Mouse (Mus musculus) neutrophil, adult 5-6 weeks (primary cell): Measurements from ENCODE around the gene Plg. TPM values are rescaled to one million over a fixed set of nuclear protein-coding genes. Genes with fewer than 3 reads are reported as not detected.

Experiments
- ATAC-seq: fragments of 151-379, 151-347 bp; 2 replicates; pipeline ENCODE4 v1.8.0; 2017; ENCODE audit warnings: mild to moderate bottlenecking, moderate TSS enrichment; ENCODE audit not compliant: insufficient number of reproducible peaks, poor library complexity, low FRiP score, severe bottlenecking; ENCODE audit errors: extremely low read depth
- total RNA-seq: library from RNA; stranded (forward); fragments of 200-1000 nt; gene quantifications from 2 replicates; pipeline ENCODE4 v1.2.3, GENCODE M21; 2017

Plg gene
- total RNA-seq, 1 experiment from 2014 or later, result not detected

DNA sequence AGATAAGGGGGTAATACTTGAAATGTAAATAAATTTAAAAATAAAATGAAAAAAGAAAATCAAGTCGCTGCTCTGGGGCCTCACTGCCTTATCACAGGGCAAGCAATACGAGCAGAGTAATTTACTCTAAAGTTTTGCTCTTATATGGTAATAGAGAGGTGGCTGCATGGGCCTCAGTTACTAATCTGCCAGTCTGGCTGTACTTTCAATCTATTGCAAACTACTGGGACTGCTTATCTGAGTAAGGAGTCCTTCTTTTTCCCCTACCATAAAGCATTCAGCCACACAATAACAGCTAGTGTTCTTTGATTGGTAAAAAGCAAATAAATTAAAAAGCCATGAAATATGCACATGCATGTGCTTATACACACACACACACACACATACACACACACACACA, 3.2 kb downstream of the Plg start:
- no peak for ATAC-seq

GRCm38 (mm10) chr17:12382531-12382930, 4.1 kb downstream of the Plg start:
- ATAC-seq, result no peak

DNA sequence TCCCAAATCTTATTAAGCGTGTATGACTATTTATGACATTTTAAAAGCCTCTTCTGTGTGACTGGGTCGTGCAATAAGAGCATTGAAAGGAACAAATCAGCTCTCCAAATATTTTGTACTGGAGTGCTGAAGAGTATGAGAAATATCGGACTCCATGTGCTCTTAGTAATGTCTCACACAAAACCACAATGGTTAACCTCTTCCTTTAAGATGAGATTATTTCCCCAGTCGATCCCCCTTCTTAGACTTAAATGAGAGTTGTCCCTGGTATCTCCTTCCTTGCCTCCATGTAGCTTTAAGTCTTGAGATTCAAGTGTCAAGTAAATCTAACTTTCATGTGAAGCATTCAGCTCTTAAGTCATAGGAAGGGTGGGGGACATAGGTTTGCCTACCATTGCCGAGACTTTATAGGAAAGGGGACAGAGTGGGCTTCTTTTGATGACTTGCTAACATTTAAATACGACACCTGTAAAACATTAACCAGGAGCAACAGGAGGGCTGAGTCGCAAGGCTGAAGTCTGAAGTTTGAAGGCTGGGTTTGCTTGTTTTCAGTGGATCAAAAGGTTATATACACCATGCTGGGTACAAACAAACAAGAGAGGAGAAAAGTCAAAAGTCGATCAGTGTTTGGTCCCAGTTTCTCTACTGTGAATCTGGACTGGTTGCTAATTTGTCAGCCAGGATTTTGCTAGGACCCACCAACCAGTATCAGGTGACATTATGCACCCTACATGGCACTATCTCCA, 6.8 kb downstream of the Plg start:
- no peak for ATAC-seq

- ATAC-seq, result no peak
Measured at GRCm38 (mm10) chr17:12387781-12388180, 9.4 kb downstream of the Plg start.

GRCm38 (mm10) chr17:12388239-12388638, 9.8 kb downstream of the Plg start:
- ATAC-seq, result no peak

- ATAC-seq, result no peak
Measured at GRCm38 (mm10) chr17:12396163-12396677, 17.8 kb downstream of the Plg start.

DNA sequence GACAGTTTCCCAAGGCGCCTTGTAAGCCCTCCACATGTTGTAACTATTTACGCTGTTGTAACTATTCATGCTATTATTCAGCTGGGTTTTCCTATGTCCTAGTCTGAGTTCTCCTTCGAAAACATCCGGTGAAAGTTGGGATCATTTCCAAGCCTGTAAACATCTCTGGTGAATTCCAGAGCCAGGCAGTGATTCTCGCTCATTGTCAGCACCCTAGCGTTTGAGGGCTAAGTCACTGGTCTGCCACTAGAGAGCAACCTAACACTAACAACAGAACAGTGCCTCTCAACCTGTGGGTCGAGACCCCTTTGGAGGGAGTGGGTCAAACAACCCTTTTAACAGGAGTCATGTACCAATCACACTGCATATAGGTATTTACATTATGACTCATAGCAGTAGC, 25.0 kb downstream of the Plg start:
- no peak for ATAC-seq

GRCm38 (mm10) chr17:12409346-12409944, 31.0 kb downstream of the Plg start:
- ATAC-seq, result no peak

DNA sequence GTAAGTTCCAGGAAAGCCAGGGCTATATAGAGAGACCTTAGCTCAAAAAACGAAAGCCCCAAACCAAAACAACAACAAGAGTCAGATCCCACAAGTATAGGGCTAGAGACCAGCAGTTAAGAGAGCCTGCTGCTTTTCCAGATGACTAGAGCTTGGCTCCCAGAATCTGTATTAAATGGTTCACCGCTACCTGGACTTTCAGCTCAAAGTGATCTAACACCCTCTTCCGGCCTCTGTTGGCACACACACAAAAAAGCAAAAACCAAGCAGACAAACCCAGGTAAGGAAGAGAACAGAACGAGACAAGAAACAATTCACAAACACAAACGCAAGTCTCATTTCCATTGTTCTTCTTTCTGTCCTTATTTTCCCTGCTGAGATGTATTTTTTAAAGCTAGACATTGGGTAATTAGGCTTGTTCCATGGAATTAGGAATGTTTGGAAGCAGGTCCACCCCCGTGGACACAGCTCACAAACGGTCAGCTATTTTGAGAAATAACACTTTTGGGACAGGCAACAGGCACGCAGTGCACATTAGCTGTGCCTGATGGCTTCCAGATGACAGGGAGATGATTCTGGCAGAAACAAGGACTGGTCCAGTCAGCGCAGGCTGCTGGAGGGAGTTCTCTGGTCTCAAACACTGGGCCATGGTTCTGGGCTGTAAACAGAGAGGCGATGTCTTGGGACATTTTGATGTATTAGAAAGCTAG, 33.9 kb downstream of the Plg start:
- ATAC-seq, result no peak

- no peak for ATAC-seq
Measured at GRCm38 (mm10) chr17:12412891-12413237, 34.5 kb downstream of the Plg start.

DNA sequence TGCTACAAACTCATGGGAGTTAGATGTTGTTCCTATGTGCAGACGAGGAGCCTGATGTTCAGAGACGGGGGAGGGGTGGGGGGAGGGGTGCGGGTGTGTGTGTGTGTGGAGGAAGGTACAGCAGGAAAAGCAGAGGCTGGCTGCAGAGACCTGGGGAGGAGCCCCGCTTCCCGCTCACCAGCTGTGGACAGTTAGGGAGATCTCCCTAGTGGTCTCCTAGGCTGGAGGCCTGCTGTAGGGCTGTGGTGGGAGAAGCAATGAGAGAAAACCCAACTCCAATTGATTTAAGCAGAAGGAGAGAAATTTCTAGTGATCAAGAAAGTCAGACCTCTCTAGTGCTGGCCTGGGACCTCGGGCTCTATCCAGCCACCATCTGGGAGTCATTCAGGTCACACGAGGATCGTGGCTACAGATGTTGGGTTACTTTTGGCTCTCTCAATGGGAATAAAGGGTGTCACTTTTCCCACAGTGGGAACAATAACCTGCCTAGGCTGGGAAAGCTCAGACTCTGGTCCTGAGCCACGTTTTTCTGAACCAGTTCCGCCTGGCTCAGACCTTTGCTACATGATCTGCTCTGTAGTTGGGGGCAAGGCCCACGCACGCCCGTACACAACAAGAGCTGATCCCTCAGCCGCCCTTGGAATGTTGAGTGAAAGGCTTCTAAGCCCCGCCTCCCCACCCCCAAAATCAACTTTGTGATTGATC, 36.8 kb downstream of the Plg start:
- ATAC-seq, result no peak

DNA sequence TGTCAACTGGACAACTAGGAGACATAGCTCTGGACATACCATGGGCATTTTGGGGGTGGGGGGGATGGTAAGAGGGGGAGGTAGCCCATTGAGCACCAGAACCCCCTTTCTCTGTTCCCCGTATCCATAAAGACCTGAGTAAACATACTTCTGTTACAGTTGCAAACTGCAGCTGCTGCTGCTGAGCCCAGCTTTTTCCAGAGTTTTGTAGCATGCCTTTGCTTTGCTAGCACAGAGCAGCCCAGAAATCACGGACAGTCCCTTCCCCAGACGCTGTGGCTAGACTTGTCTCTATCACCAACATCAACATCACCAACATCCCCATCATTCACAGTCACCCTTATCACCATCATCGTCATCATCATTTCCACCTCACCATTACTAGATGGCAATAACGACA, 37.3 kb downstream of the Plg start:
- no peak for ATAC-seq

DNA sequence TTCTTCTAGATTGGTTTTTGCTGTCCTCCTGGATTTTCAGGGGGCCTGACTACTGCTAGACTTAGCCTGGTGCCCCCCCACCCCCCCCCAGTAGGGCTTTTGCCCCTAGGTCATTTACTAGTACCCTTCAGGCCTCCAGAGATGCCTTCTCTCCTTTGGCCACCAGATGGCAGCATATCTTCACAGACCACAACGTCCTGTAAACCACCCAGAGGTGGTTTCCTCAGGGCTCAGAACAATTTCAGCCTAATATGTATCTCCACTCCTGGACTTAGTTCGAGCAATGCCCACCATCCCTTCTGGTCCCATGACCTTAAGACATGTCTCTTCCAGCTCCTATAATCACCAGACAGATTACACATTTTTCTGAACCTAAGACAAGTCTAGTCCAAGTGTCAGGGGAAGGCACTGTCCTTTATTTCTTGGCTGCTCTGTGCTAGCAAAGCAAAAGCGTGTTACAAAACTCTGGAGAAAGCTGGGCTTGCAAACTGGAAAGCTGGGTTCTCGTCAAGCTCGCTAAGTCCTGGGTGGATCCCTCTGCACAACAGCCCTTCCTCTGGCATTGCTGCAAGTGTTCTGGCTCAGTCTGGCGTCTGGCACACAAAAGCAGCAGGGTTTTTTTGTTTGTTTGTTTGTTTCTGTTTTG, 38.0 kb downstream of the Plg start:
- 0 out of 2 replicates have a peak, but pooled peaks have one; percentile 38 for ATAC-seq

- no peak for ATAC-seq
Measured at GRCm38 (mm10) chr17:12419491-12420079, 41.2 kb downstream of the Plg start.

GRCm38 (mm10) chr17:12420886-12421574, 42.6 kb downstream of the Plg start:
- ATAC-seq, result no peak

- no peak for ATAC-seq
Measured at GRCm38 (mm10) chr17:12422143-12422542, 43.7 kb downstream of the Plg start.

DNA sequence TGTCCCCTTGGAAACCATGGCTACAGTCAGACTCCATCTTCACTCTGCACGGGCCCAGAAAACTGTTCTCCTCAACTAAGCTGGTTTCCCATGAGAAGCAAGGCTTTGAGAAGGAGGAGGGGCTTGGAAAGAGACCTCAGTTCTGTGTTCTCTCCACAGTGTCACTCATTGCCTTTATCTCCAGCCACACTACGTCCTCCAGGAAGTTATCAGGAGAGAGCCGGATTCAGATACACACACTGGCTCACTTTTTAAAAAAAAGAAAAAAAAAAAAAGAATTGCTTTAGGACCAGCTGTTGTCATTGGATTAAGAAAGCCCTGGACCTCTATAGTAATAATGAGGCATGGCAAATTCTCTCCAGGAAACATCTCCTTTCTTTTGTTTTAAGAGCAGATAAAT, 48.7 kb downstream of the Plg start:
- ATAC-seq, result no peak

- ATAC-seq, result no peak
Measured at GRCm38 (mm10) chr17:12428369-12428768, 50.0 kb downstream of the Plg start.
